Mouse (Mus musculus): ENCODE measurements around the gene Aqp6. TPM values are rescaled to one million over a fixed set of nuclear protein-coding genes. Genes with fewer than 3 reads are reported as not detected.

Gene Aqp6
- polyA plus RNA-seq, 1 experiment from 2014 or later, result not detected

GRCm38 (mm10) chr15:99586525-99586924 is 14.7 kb upstream of the Aqp6 start:
- ATAC-seq (no peak), DNase-seq (ENCODE audit: low spot score) (no peak)
- Histone ChIP-seq H3K4me3 (ENCODE audit: low read depth, low read length) (no peak overlapping the region), H3K36me3 (ENCODE audit: insufficient read depth, low read length) (no peaks in the 10 kb centered on the region), H3K4me1 (ENCODE audit: insufficient read depth, low read depth, low read length) (peaks cover 16% of the 10 kb centered on the region), H3K4me2 (replicated peaks; ENCODE audit: low read depth, low read length) (no peak overlapping the region), H3K27ac (ENCODE audit: low read length) (no peak overlapping the region), H3K27me3 (replicated peaks; ENCODE audit: insufficient read depth, low read length) (peaks cover 48% of the 10 kb centered on the region), H3K9ac (replicated peaks; ENCODE audit: low read depth) (no peak overlapping the region), H3K9me3 (ENCODE audit: low read length) (no peaks in the 10 kb centered on the region)
- TF ChIP-seq CTCF (IDR thresholded peaks at IDR 0.05), result no peak
- TF ChIP-seq EP300 (IDR thresholded peaks at IDR 0.05), result no peak
- WGBS, result 82% methylated on average over 3 of the region's 3 CpGs

- no peak for ATAC-seq
- H3K4me1 ChIP-seq (ENCODE audit: insufficient read depth, low read depth, low read length), result peaks cover 10% of the 10 kb centered on the region
Observed at GRCm38 (mm10) chr15:99589237-99589636, 12.0 kb upstream of the Aqp6 start.

GRCm38 (mm10) chr15:99589704-99590103 is 11.5 kb upstream of the Aqp6 start:
- Histone ChIP-seq H3K27me3 (replicated peaks; ENCODE audit: insufficient read depth, low read length) (peaks cover 29% of the 10 kb centered on the region; the same call in 1 of the 2 replicates), H3K36me3 (ENCODE audit: insufficient read depth, low read length) (no peaks in the 10 kb centered on the region), H3K4me1 (ENCODE audit: insufficient read depth, low read depth, low read length) (peaks cover 5% of the 10 kb centered on the region; the same call in 1 of the 2 replicates), H3K9ac (replicated peaks; ENCODE audit: low read depth) (peak overlapping the region; percentile 66; the same call in 1 of the 2 replicates), H3K4me3 (ENCODE audit: low read depth, low read length) (peak overlapping the region; percentile 10; the same call in 1 of the 2 replicates), H3K27ac (ENCODE audit: low read length) (peak overlapping the region; percentile 72), H3K4me2 (replicated peaks; ENCODE audit: low read depth, low read length) (peak overlapping the region; percentile 61), H3K9me3 (ENCODE audit: low read length) (no peaks in the 10 kb centered on the region)
- TF ChIP-seq CTCF (IDR thresholded peaks at IDR 0.05) (no peak), EP300 (IDR thresholded peaks at IDR 0.05) (no peak)
- no peak for ATAC-seq
- peak; percentile 29 for DNase-seq (ENCODE audit: low spot score)
- 22% methylated on average over 7 of the region's 7 CpGs for WGBS

More at GRCm38 (mm10) chr15:99589237-99589636, 12.0 kb upstream of the Aqp6 start:
- no peaks in the 10 kb centered on the region for H3K9me3 ChIP-seq (ENCODE audit: low read length)
- H3K36me3 ChIP-seq (ENCODE audit: insufficient read depth, low read length), result no peaks in the 10 kb centered on the region
- no peak overlapping the region for H3K27ac ChIP-seq (ENCODE audit: low read length)
- TF ChIP-seq EP300 (IDR thresholded peaks at IDR 0.05) (no peak), CTCF (IDR thresholded peaks at IDR 0.05) (no peak)
- 12% methylated on average over 9 of the region's 9 CpGs for WGBS
- DNase-seq (ENCODE audit: low spot score), result no peak
- no peak overlapping the region for H3K9ac ChIP-seq (replicated peaks; ENCODE audit: low read depth)
- peak overlapping the region; percentile 61; the same call in 1 of the 2 replicates for H3K4me2 ChIP-seq (replicated peaks; ENCODE audit: low read depth, low read length)
- H3K4me3 ChIP-seq (ENCODE audit: low read depth, low read length), result peak overlapping the region; percentile 10; the same call in 1 of the 2 replicates
- H3K27me3 ChIP-seq (replicated peaks; ENCODE audit: insufficient read depth, low read length), result peaks cover 33% of the 10 kb centered on the region; the same call in 1 of the 2 replicates

GRCm38 (mm10) chr15:99590429-99591084 is 10.6 kb upstream of the Aqp6 start, which contains the start of gene Aqp5:
Aqp5 (plus strand) TSS chr15:99590782.
- ATAC-seq, result peak; percentile 72
- Histone ChIP-seq H3K27me3 (replicated peaks; ENCODE audit: insufficient read depth, low read length) (peaks cover 32% of the 10 kb centered on the region; the same call in 1 of the 2 replicates), H3K9me3 (ENCODE audit: low read length) (no peaks in the 10 kb centered on the region), H3K27ac (ENCODE audit: low read length) (peak within 1 kb of the TSS; percentile 72), H3K4me3 (ENCODE audit: low read depth, low read length) (peak within 1 kb of the TSS; percentile 45), H3K9ac (replicated peaks; ENCODE audit: low read depth) (peak within 1 kb of the TSS; percentile 66), H3K4me1 (ENCODE audit: insufficient read depth, low read depth, low read length) (no peaks in the 10 kb centered on the region), H3K36me3 (ENCODE audit: insufficient read depth, low read length) (no peaks in the 10 kb centered on the region), H3K4me2 (replicated peaks; ENCODE audit: low read depth, low read length) (peak within 1 kb of the TSS; percentile 61)
- TF ChIP-seq CTCF (IDR thresholded peaks at IDR 0.05), result no peak
- no peak for TF ChIP-seq EP300 (IDR thresholded peaks at IDR 0.05)
- peak; percentile 59 for DNase-seq (ENCODE audit: low spot score)
- 4% methylated on average over 32 of the region's 83 CpGs for WGBS

GRCm38 (mm10) chr15:99592177-99592576 is 9.0 kb upstream of the Aqp6 start:
- peak overlapping the region; percentile 45 for H3K4me3 ChIP-seq (ENCODE audit: low read depth, low read length)
- peak overlapping the region; percentile 37 for H3K9ac ChIP-seq (replicated peaks; ENCODE audit: low read depth)
- H3K4me2 ChIP-seq (replicated peaks; ENCODE audit: low read depth, low read length), result peak overlapping the region; percentile 61
- TF ChIP-seq CTCF (IDR thresholded peaks at IDR 0.05) (no peak), EP300 (IDR thresholded peaks at IDR 0.05) (no peak)
- H3K27me3 ChIP-seq (replicated peaks; ENCODE audit: insufficient read depth, low read length), result peaks cover 31% of the 10 kb centered on the region; the same call in 1 of the 2 replicates
- WGBS, result 45% methylated on average over 8 of the region's 8 CpGs
- DNase-seq (ENCODE audit: low spot score), result peak; percentile 65
- peak overlapping the region; percentile 72 for H3K27ac ChIP-seq (ENCODE audit: low read length)
- H3K9me3 ChIP-seq (ENCODE audit: low read length), result no peaks in the 10 kb centered on the region
- ATAC-seq, result no peak
- no peaks in the 10 kb centered on the region; the same call in 1 of the 2 replicates for H3K4me1 ChIP-seq (ENCODE audit: insufficient read depth, low read depth, low read length)
- H3K36me3 ChIP-seq (ENCODE audit: insufficient read depth, low read length), result no peaks in the 10 kb centered on the region

- peak overlapping the region; percentile 72 for H3K27ac ChIP-seq (ENCODE audit: low read length)
- H3K4me3 ChIP-seq (ENCODE audit: low read depth, low read length), result peak overlapping the region; percentile 45
- peak overlapping the region; percentile 37 for H3K9ac ChIP-seq (replicated peaks; ENCODE audit: low read depth)
- TF ChIP-seq CTCF (IDR thresholded peaks at IDR 0.05) (no peak), EP300 (IDR thresholded peaks at IDR 0.05) (no peak)
- peaks cover 36% of the 10 kb centered on the region; the same call in 1 of the 2 replicates for H3K27me3 ChIP-seq (replicated peaks; ENCODE audit: insufficient read depth, low read length)
- DNase-seq (ENCODE audit: low spot score), result no peak
- no peaks in the 10 kb centered on the region for H3K9me3 ChIP-seq (ENCODE audit: low read length)
- no peaks in the 10 kb centered on the region; the same call in 1 of the 2 replicates for H3K4me1 ChIP-seq (ENCODE audit: insufficient read depth, low read depth, low read length)
- 74% methylated on average over 5 of the region's 5 CpGs for WGBS
- no peaks in the 10 kb centered on the region for H3K36me3 ChIP-seq (ENCODE audit: insufficient read depth, low read length)
- no peak for ATAC-seq
- peak overlapping the region; percentile 61 for H3K4me2 ChIP-seq (replicated peaks; ENCODE audit: low read depth, low read length)
Observed at GRCm38 (mm10) chr15:99592877-99593276, 8.3 kb upstream of the Aqp6 start.

Measured in lung, postnatal 0 days (tissue).